10 mouse cellular contexts compared by ENCODE assay signal in genomic region chr6:99984856-99985224, GRCm38 (mm10).
A peak's percentile ranks its signal among the peaks of the same experiment; 100 is the strongest.
DNase-seq lines count a peak whose midpoint lies in the region; ATAC-seq and TF ChIP-seq lines count a peak whose summit lies in the region.
"Had no signal": no experiment of that assay in that cellular context is flagged by ENCODE, and none has a peak within 500 bp of the region (broad histone marks: within the 10 kb centered on the region; RNA-seq: fewer than 3 reads in every experiment).

No protein-coding gene starts in this region.

- no peak overlapping the region for H3K27ac ChIP-seq in kidney, embryonic 16.5 days (ENCODE audit: low read length)
- peak overlapping the region; percentile 81 for H3K27ac ChIP-seq in embryonic facial prominence, embryonic 14.5 days (replicated peaks; ENCODE audit: low read depth, low read length)

- H3K9ac ChIP-seq in kidney, embryonic 16.5 days (replicated peaks; ENCODE audit: low read length): 0 out of 2 replicates have a peak overlapping the region, but pooled peaks have one; percentile 20
- no peak overlapping the region for H3K9ac ChIP-seq in embryonic facial prominence, embryonic 14.5 days (ENCODE audit: low read depth, low read length)

- intact Hi-C loops in gastrocnemius, postnatal 36 days (cut with DNase I): no loop called here

- peaks cover 20% of the 10 kb centered on the region for H3K27me3 ChIP-seq in kidney, embryonic 16.5 days (ENCODE audit: insufficient read depth, low read length)
- H3K27me3 ChIP-seq in embryonic facial prominence, embryonic 14.5 days (replicated peaks; ENCODE audit: control insufficient read depth, insufficient read depth, low read length): peaks cover 3% of the 10 kb centered on the region; the same call in 1 of the 2 replicates
- H3K27me3 ChIP-seq in myocyte (ENCODE audit: control insufficient read depth, insufficient read depth, insufficient read length): peaks cover 34% of the 10 kb centered on the region

- peaks cover 6% of the 10 kb centered on the region; the same call in 1 of the 2 replicates for H3K4me1 ChIP-seq in kidney, embryonic 16.5 days (ENCODE audit: insufficient read depth, low read length)
- H3K4me1 ChIP-seq in embryonic facial prominence, embryonic 14.5 days (ENCODE audit: control insufficient read depth, insufficient read depth, low read length): peaks cover 26% of the 10 kb centered on the region

- no peak for TF ChIP-seq POLR2A in myocyte (IDR thresholded peaks at IDR 0.05; ENCODE audit: insufficient read length, low read depth)

- ATAC-seq in kidney, embryonic 16.5 days (ENCODE audit: low FRiP score, low TSS enrichment): no peak
- ATAC-seq in embryonic facial prominence, embryonic 14.5 days (ENCODE audit: low read depth): peak; percentile 28

- H3K9me3 ChIP-seq in kidney, embryonic 16.5 days (ENCODE audit: low read length): no peaks in the 10 kb centered on the region
- no peaks in the 10 kb centered on the region for H3K9me3 ChIP-seq in embryonic facial prominence, embryonic 14.5 days (ENCODE audit: control insufficient read depth, low read length)

- WGBS in kidney, embryonic 16.5 days: 39% methylated on average over 10 of the region's 10 CpGs
- WGBS in embryonic facial prominence, embryonic 14.5 days: 12% methylated on average over 10 of the region's 10 CpGs

- H3ac ChIP-seq in myocyte (ENCODE audit: control insufficient read depth, insufficient read length): no peak overlapping the region

- DNase-seq in gastrocnemius, postnatal 25 days: peak; percentile 7
- no peak for DNase-seq in gastrocnemius, adult 8-10 months (ENCODE audit: low spot score in 2 of 2)
- no peak for DNase-seq in kidney, postnatal 10 days
- DNase-seq in embryonic facial prominence, embryonic 14.5 days (ENCODE audit: low spot score): no peak
- no peak for DNase-seq in cerebellum, postnatal 14 days
- no peak for DNase-seq in gastrocnemius, postnatal 36 days
- DNase-seq: cerebellum, adult 9-10 months; kidney, postnatal 25 days had no signal

- no peak overlapping the region for H3K4me2 ChIP-seq in kidney, embryonic 16.5 days (replicated peaks; ENCODE audit: low read depth, low read length)
- H3K4me2 ChIP-seq in embryonic facial prominence, embryonic 14.5 days (ENCODE audit: low read depth, low read length): peak overlapping the region; percentile 39
- H3K4me2 ChIP-seq in myocyte (ENCODE audit: low read depth): peak overlapping the region; percentile 49

- no peak overlapping the region for H3K4me3 ChIP-seq in kidney, embryonic 16.5 days (ENCODE audit: low read length)
- no peak overlapping the region for H3K4me3 ChIP-seq in embryonic facial prominence, embryonic 14.5 days (ENCODE audit: low read depth, low read length)
- H3K4me3 ChIP-seq in myocyte: no peak overlapping the region

- H3K36me3 ChIP-seq in kidney, embryonic 16.5 days (ENCODE audit: insufficient read depth, low read length): no peaks in the 10 kb centered on the region
- H3K36me3 ChIP-seq in embryonic facial prominence, embryonic 14.5 days (ENCODE audit: control insufficient read depth, insufficient read depth, low read length): no peaks in the 10 kb centered on the region
- no peaks in the 10 kb centered on the region for H3K36me3 ChIP-seq in myocyte (ENCODE audit: control insufficient read depth, insufficient read depth)

- H3K79me2 ChIP-seq in myocyte (ENCODE audit: control insufficient read depth, insufficient read depth): no peaks in the 10 kb centered on the region

TF ChIP-seq in myocyte, 11 proteins besides CTCF, POLR2A, EP300 and RAD21:
- no peak for TF ChIP-seq SRF (IDR thresholded peaks at IDR 0.05; ENCODE audit: control insufficient read depth, insufficient read length, low read depth)
- TF ChIP-seq MAX (IDR thresholded peaks at IDR 0.05; ENCODE audit: low read depth): no peak
- no peak for TF ChIP-seq POLR2AphosphoS2 (IDR thresholded peaks at IDR 0.05; ENCODE audit: insufficient read length, low read depth)
- TF ChIP-seq CEBPB (IDR thresholded peaks at IDR 0.05; ENCODE audit: insufficient read depth, poor library complexity, severe bottlenecking): no peak
